Mouse (Mus musculus) neural tube, embryonic 12.5 days (tissue): Measurements from ENCODE around the gene Kmt2d. TPM values are rescaled to one million over a fixed set of nuclear protein-coding genes. Genes with fewer than 3 reads are reported as not detected.
A peak's percentile ranks its signal among the peaks of the same experiment; 100 is the strongest.

Source experiments
- ATAC-seq: fragments of 200-750 bp; cut with Nextera tagmentation; 2 replicates; pipeline ENCODE4 v1.8.0; 2017; ENCODE audit warnings: low read depth, mild to moderate bottlenecking, moderate TSS enrichment, moderate library complexity; ENCODE audit not compliant: low FRiP score
- H3K27ac ChIP-seq: fragments of 300-500 bp; sonication (generic); 2 replicates; pipeline ENCODE4 v1.5.1; 2016
- H3K27me3 ChIP-seq: fragments of 300-500 bp; sonication (generic); replicated peaks from 2 replicates; pipeline ENCODE4 v1.6.1; 2016; ENCODE audit warnings: mild to moderate bottlenecking
- H3K36me3 ChIP-seq: fragments of 300-500 bp; sonication (generic); 2 replicates; pipeline ENCODE4 v1.6.1; 2016; ENCODE audit warnings: mild to moderate bottlenecking
- H3K4me1 ChIP-seq: fragments of 300-500 bp; sonication (generic); 2 replicates; pipeline ENCODE4 v1.6.1; 2016
- H3K4me2 ChIP-seq: fragments of 300-500 bp; sonication (generic); replicated peaks from 2 replicates; pipeline ENCODE4 v1.6.1; 2016; ENCODE audit warnings: mild to moderate bottlenecking
- H3K4me3 ChIP-seq: fragments of 300-500 bp; sonication (generic); 2 replicates; pipeline ENCODE4 v1.5.1; 2016
- H3K9ac ChIP-seq: fragments of 300-500 bp; sonication (generic); 2 replicates; pipeline ENCODE4 v1.6.1; 2016; ENCODE audit warnings: mild to moderate bottlenecking
- H3K9me3 ChIP-seq: fragments of 300-500 bp; sonication (generic); 2 replicates; pipeline ENCODE4 v1.6.1; 2016; ENCODE audit warnings: mild to moderate bottlenecking
- WGBS: fragments of 180-500 bp; shearing (Covaris S2); methylation state at CpG from one replicate; pipeline ENCODE4 v1.1.7; 2016; 5-methylcytosine and 5-hydroxymethylcytosine counted together
- polyA plus RNA-seq: library from polyadenylated mRNA; unstranded; fragments of >200 nt; fragmentation: Nextera tagmentation; extraction: Ambion mirVana; gene quantifications from 2 replicates; pipeline ENCODE4 v1.2.1, GENCODE M21; 2016

Gene Kmt2d
- polyA plus RNA-seq, 1 experiment from 2014 or later = 10.4 TPM

- Histone ChIP-seq H3K4me2 (peak overlapping the region; percentile 92), H3K27ac (no peak overlapping the region), H3K9me3 (no peaks in the 10 kb centered on the region), H3K4me1 (peaks cover 33% of the 10 kb centered on the region), H3K9ac (peak overlapping the region; percentile 35), H3K27me3 (peaks cover 93% of the 10 kb centered on the region), H3K36me3 (no peaks in the 10 kb centered on the region), H3K4me3 (peak overlapping the region; percentile 23)
- WGBS = 1% methylated on average over 41 of the region's 41 CpGs
- no peak for ATAC-seq
Measured at GRCm38 (mm10) chr15:98895635-98896589, 24.9 kb upstream of the Kmt2d start.

- no peaks in the 10 kb centered on the region for H3K36me3 ChIP-seq
- peaks cover 33% of the 10 kb centered on the region for H3K4me1 ChIP-seq
- peak overlapping the region; percentile 92 for H3K4me2 ChIP-seq
- H3K27me3 ChIP-seq = peaks cover 85% of the 10 kb centered on the region
- 1% methylated on average over 38 of the region's 38 CpGs for WGBS
- no peak for ATAC-seq
- H3K9me3 ChIP-seq = no peaks in the 10 kb centered on the region
- H3K27ac ChIP-seq = no peak overlapping the region
- H3K9ac ChIP-seq = 0 out of 2 replicates have a peak overlapping the region, but pooled peaks have one; percentile 35
- H3K4me3 ChIP-seq = peak overlapping the region; percentile 41
Measured at GRCm38 (mm10) chr15:98894746-98895634, 24.0 kb upstream of the Kmt2d start.

- Histone ChIP-seq H3K27me3 (peaks cover 78% of the 10 kb centered on the region), H3K36me3 (no peaks in the 10 kb centered on the region), H3K4me3 (peak within 1 kb of the TSS; percentile 41), H3K4me2 (peak within 1 kb of the TSS; percentile 92), H3K27ac (no peak within 1 kb of the TSS), H3K9me3 (no peaks in the 10 kb centered on the region), H3K4me1 (peaks cover 33% of the 10 kb centered on the region), H3K9ac (peak within 1 kb of the TSS; percentile 51)
- under 1% methylated on average over 77 of the region's 77 CpGs for WGBS
- ATAC-seq = no peak
Measured at GRCm38 (mm10) chr15:98893940-98894745, 23.1 kb upstream of the Kmt2d start, which contains the start of gene Rhebl1. Rhebl1 (minus strand) TSS chr15:98894540.

- ATAC-seq = no peak
- no peak overlapping the region for H3K9ac ChIP-seq
- H3K9me3 ChIP-seq = no peaks in the 10 kb centered on the region
- H3K27me3 ChIP-seq = peaks cover 67% of the 10 kb centered on the region
- no peak overlapping the region for H3K4me3 ChIP-seq
- no peaks in the 10 kb centered on the region for H3K36me3 ChIP-seq
- no peak overlapping the region for H3K27ac ChIP-seq
- WGBS = 41% methylated on average over 4 of the region's 4 CpGs
- peaks cover 28% of the 10 kb centered on the region for H3K4me1 ChIP-seq
- H3K4me2 ChIP-seq = no peak overlapping the region; the same call in 1 of the 2 replicates
Measured at GRCm38 (mm10) chr15:98893036-98893435, 22.0 kb upstream of the Kmt2d start.

GRCm38 (mm10) chr15:98891907-98892606, 21.1 kb upstream of the Kmt2d start:
- WGBS = 47% methylated on average over 6 of the region's 6 CpGs
- Histone ChIP-seq H3K27me3 (peaks cover 57% of the 10 kb centered on the region), H3K4me1 (peaks cover 24% of the 10 kb centered on the region), H3K9ac (no peak overlapping the region), H3K36me3 (no peaks in the 10 kb centered on the region), H3K9me3 (no peaks in the 10 kb centered on the region), H3K27ac (no peak overlapping the region), H3K4me3 (no peak overlapping the region), H3K4me2 (no peak overlapping the region)
- ATAC-seq = no peak

- no peak overlapping the region for H3K4me3 ChIP-seq
- 11% methylated on average over 19 of the region's 19 CpGs for WGBS
- H3K27ac ChIP-seq = no peak overlapping the region
- no peaks in the 10 kb centered on the region for H3K9me3 ChIP-seq
- peak overlapping the region; percentile 23; the same call in 1 of the 2 replicates for H3K4me2 ChIP-seq
- H3K4me1 ChIP-seq = peaks cover 24% of the 10 kb centered on the region
- H3K9ac ChIP-seq = no peak overlapping the region
- no peak for ATAC-seq
- peaks cover 49% of the 10 kb centered on the region for H3K27me3 ChIP-seq
- H3K36me3 ChIP-seq = no peaks in the 10 kb centered on the region
Measured at GRCm38 (mm10) chr15:98891198-98891742, 20.3 kb upstream of the Kmt2d start.

GRCm38 (mm10) chr15:98887526-98887925, 16.5 kb upstream of the Kmt2d start:
- peaks cover 11% of the 10 kb centered on the region for H3K27me3 ChIP-seq
- H3K9me3 ChIP-seq = no peaks in the 10 kb centered on the region
- H3K4me3 ChIP-seq = no peak overlapping the region
- no peak overlapping the region for H3K4me2 ChIP-seq
- no peak overlapping the region for H3K9ac ChIP-seq
- no peak overlapping the region for H3K27ac ChIP-seq
- H3K4me1 ChIP-seq = no peaks in the 10 kb centered on the region
- ATAC-seq = no peak
- 86% methylated on average over 7 of the region's 7 CpGs for WGBS
- H3K36me3 ChIP-seq = no peaks in the 10 kb centered on the region

- WGBS = 74% methylated on average over 8 of the region's 8 CpGs
- Histone ChIP-seq H3K4me3 (no peak overlapping the region), H3K36me3 (no peaks in the 10 kb centered on the region), H3K9ac (no peak overlapping the region), H3K27me3 (peaks cover 8% of the 10 kb centered on the region; the same call in 1 of the 2 replicates), H3K27ac (no peak overlapping the region), H3K9me3 (no peaks in the 10 kb centered on the region), H3K4me1 (no peaks in the 10 kb centered on the region), H3K4me2 (no peak overlapping the region)
- ATAC-seq = no peak
Measured at GRCm38 (mm10) chr15:98886667-98887387, 15.8 kb upstream of the Kmt2d start.

- peaks cover 5% of the 10 kb centered on the region; the same call in 1 of the 2 replicates for H3K4me1 ChIP-seq
- 70% methylated on average over 1 of the region's 1 CpGs for WGBS
- no peaks in the 10 kb centered on the region for H3K27me3 ChIP-seq
- H3K9me3 ChIP-seq = no peaks in the 10 kb centered on the region
- no peak overlapping the region for H3K4me3 ChIP-seq
- H3K27ac ChIP-seq = no peak overlapping the region
- no peak overlapping the region for H3K9ac ChIP-seq
- ATAC-seq = no peak
- no peak overlapping the region for H3K4me2 ChIP-seq
- no peaks in the 10 kb centered on the region for H3K36me3 ChIP-seq
Measured at GRCm38 (mm10) chr15:98884106-98884505, 13.1 kb upstream of the Kmt2d start.

- no peak overlapping the region for H3K27ac ChIP-seq
- no peak overlapping the region for H3K4me2 ChIP-seq
- no peak for ATAC-seq
- H3K27me3 ChIP-seq = no peaks in the 10 kb centered on the region
- no peak overlapping the region for H3K4me3 ChIP-seq
- H3K36me3 ChIP-seq = no peaks in the 10 kb centered on the region
- H3K4me1 ChIP-seq = peaks cover 5% of the 10 kb centered on the region; the same call in 1 of the 2 replicates
- H3K9ac ChIP-seq = no peak overlapping the region
- no peaks in the 10 kb centered on the region for H3K9me3 ChIP-seq
Measured at GRCm38 (mm10) chr15:98883661-98884060, 12.7 kb upstream of the Kmt2d start.
